Mouse (Mus musculus): Measurements from ENCODE around the gene Tmigd3. TPM values are rescaled to one million over a fixed set of nuclear protein-coding genes. Genes with fewer than 3 reads are reported as not detected.

Gene Tmigd3
- polyA plus RNA-seq, 1 experiment from 2014 or later = not detected

GRCm38 (mm10) chr3:105838655-105839054 is 32.0 kb upstream of the Tmigd3 start:
- Histone ChIP-seq H3K9ac (ENCODE audit: low read length) (no peak overlapping the region), H3K4me1 (replicated peaks; ENCODE audit: control insufficient read depth, insufficient read depth, low read length) (no peaks in the 10 kb centered on the region), H3K36me3 (ENCODE audit: control insufficient read depth, insufficient read depth, low read length) (no peaks in the 10 kb centered on the region), H3K27me3 (ENCODE audit: control insufficient read depth, insufficient read depth, low read depth, low read length) (no peaks in the 10 kb centered on the region), H3K4me2 (ENCODE audit: low read depth, low read length) (no peak overlapping the region), H3K4me3 (ENCODE audit: low read length) (no peak overlapping the region), H3K9me3 (ENCODE audit: control insufficient read depth, low read length) (no peaks in the 10 kb centered on the region), H3K27ac (ENCODE audit: low read length) (no peak overlapping the region)
- no peak for ATAC-seq (ENCODE audit: low read depth)
- WGBS = 56% methylated on average over 3 of the region's 3 CpGs

DNA sequence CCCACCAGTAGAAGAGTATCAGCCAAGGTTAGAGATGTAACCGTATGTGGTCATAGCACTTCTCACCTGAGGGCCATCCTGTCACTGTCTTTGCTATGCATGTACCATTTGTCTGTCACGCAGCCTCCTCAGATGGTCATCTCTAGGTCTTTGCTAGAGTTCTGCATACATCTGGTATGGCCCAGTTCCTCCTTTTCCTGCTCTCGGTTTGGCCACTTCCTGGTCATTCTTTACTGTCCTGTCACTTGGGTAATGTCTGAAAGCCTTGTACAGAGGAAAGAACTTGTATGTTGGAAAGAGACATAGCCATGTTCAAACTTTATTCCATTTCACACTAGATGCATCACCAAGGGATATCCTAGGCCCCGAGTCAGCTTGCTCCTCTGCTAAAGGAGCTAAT is 30.9 kb upstream of the Tmigd3 start:
- Histone ChIP-seq H3K4me3 (ENCODE audit: low read length) (no peak overlapping the region), H3K27me3 (ENCODE audit: control insufficient read depth, insufficient read depth, low read depth, low read length) (no peaks in the 10 kb centered on the region), H3K4me2 (ENCODE audit: low read depth, low read length) (no peak overlapping the region), H3K9ac (ENCODE audit: low read length) (no peak overlapping the region), H3K36me3 (ENCODE audit: control insufficient read depth, insufficient read depth, low read length) (no peaks in the 10 kb centered on the region), H3K4me1 (replicated peaks; ENCODE audit: control insufficient read depth, insufficient read depth, low read length) (no peaks in the 10 kb centered on the region), H3K9me3 (ENCODE audit: control insufficient read depth, low read length) (no peaks in the 10 kb centered on the region), H3K27ac (ENCODE audit: low read length) (no peak overlapping the region)
- 80% methylated on average over 4 of the region's 4 CpGs for WGBS
- ATAC-seq (ENCODE audit: low read depth) = no peak

DNA sequence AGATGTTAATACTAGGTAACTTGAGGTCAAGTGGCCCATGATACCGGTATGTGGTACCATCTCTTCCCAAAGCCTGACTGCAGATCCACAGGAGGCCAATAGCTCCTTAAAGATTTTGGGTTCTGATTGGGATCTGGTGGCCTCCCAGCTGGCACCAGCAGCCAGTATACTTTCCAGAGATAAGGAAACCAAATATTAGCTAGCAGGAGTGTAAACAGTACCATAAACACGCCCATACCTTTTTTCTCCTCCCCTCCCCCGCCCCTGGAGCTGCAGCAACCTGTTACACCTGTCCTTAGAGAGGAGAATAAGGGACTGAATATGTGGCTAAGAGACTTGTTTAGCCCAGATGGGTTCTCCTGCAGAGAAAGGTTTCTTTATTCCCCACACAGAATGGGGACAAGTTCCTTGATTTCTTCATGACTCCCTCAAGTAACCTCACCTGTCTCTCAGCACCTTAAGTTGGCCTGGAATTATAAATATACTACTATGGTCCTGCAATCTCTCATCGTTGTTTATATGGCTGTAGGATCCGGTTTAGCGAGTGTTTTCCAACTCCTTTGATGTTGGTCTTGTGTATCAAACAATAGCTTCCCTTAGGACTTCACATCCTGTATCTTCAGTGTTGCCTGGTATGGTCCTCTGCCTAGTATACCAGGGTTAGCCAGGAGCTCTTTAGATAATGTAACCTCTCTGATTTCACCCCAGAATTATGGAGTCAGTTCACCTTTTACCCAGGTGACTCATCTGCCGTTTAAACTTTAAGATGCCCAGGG is 24.2 kb upstream of the Tmigd3 start:
- 34% methylated on average over 7 of the region's 7 CpGs for WGBS
- peak; percentile 82 for ATAC-seq (ENCODE audit: low read depth)
- no peak overlapping the region for H3K9ac ChIP-seq (ENCODE audit: low read length)
- H3K27me3 ChIP-seq (ENCODE audit: control insufficient read depth, insufficient read depth, low read depth, low read length) = no peaks in the 10 kb centered on the region
- peaks cover 7% of the 10 kb centered on the region for H3K4me1 ChIP-seq (replicated peaks; ENCODE audit: control insufficient read depth, insufficient read depth, low read length)
- no peak overlapping the region for H3K4me2 ChIP-seq (ENCODE audit: low read depth, low read length)
- H3K4me3 ChIP-seq (ENCODE audit: low read length) = no peak overlapping the region
- H3K36me3 ChIP-seq (ENCODE audit: control insufficient read depth, insufficient read depth, low read length) = no peaks in the 10 kb centered on the region
- no peaks in the 10 kb centered on the region for H3K9me3 ChIP-seq (ENCODE audit: control insufficient read depth, low read length)
- peak overlapping the region; percentile 36; the same call in 1 of the 2 replicates for H3K27ac ChIP-seq (ENCODE audit: low read length)

- no peak for ATAC-seq (ENCODE audit: low read depth)
- Histone ChIP-seq H3K27me3 (ENCODE audit: control insufficient read depth, insufficient read depth, low read depth, low read length) (no peaks in the 10 kb centered on the region), H3K36me3 (ENCODE audit: control insufficient read depth, insufficient read depth, low read length) (no peaks in the 10 kb centered on the region), H3K9ac (ENCODE audit: low read length) (no peak overlapping the region), H3K9me3 (ENCODE audit: control insufficient read depth, low read length) (no peaks in the 10 kb centered on the region), H3K27ac (ENCODE audit: low read length) (no peak overlapping the region), H3K4me2 (ENCODE audit: low read depth, low read length) (no peak overlapping the region), H3K4me1 (replicated peaks; ENCODE audit: control insufficient read depth, insufficient read depth, low read length) (peaks cover 2% of the 10 kb centered on the region; the same call in 1 of the 2 replicates), H3K4me3 (ENCODE audit: low read length) (no peak overlapping the region)
- 50% methylated on average over 8 of the region's 8 CpGs for WGBS
Observed at GRCm38 (mm10) chr3:105853781-105854180, 16.9 kb upstream of the Tmigd3 start.

GRCm38 (mm10) chr3:105854786-105855185 is 15.9 kb upstream of the Tmigd3 start:
- 80% methylated on average over 4 of the region's 4 CpGs for WGBS
- H3K4me3 ChIP-seq (ENCODE audit: low read length) = no peak overlapping the region
- no peaks in the 10 kb centered on the region for H3K9me3 ChIP-seq (ENCODE audit: control insufficient read depth, low read length)
- ATAC-seq (ENCODE audit: low read depth) = no peak
- H3K4me1 ChIP-seq (replicated peaks; ENCODE audit: control insufficient read depth, insufficient read depth, low read length) = peaks cover 2% of the 10 kb centered on the region; the same call in 1 of the 2 replicates
- H3K27me3 ChIP-seq (ENCODE audit: control insufficient read depth, insufficient read depth, low read depth, low read length) = no peaks in the 10 kb centered on the region
- H3K27ac ChIP-seq (ENCODE audit: low read length) = no peak overlapping the region
- no peak overlapping the region for H3K4me2 ChIP-seq (ENCODE audit: low read depth, low read length)
- H3K36me3 ChIP-seq (ENCODE audit: control insufficient read depth, insufficient read depth, low read length) = no peaks in the 10 kb centered on the region
- no peak overlapping the region for H3K9ac ChIP-seq (ENCODE audit: low read length)

GRCm38 (mm10) chr3:105857513-105857912 is 13.2 kb upstream of the Tmigd3 start:
- no peak overlapping the region for H3K27ac ChIP-seq (ENCODE audit: low read length)
- no peaks in the 10 kb centered on the region for H3K9me3 ChIP-seq (ENCODE audit: control insufficient read depth, low read length)
- no peak overlapping the region for H3K9ac ChIP-seq (ENCODE audit: low read length)
- H3K27me3 ChIP-seq (ENCODE audit: control insufficient read depth, insufficient read depth, low read depth, low read length) = no peaks in the 10 kb centered on the region
- H3K4me2 ChIP-seq (ENCODE audit: low read depth, low read length) = no peak overlapping the region
- H3K4me1 ChIP-seq (replicated peaks; ENCODE audit: control insufficient read depth, insufficient read depth, low read length) = peaks cover 2% of the 10 kb centered on the region; the same call in 1 of the 2 replicates
- H3K4me3 ChIP-seq (ENCODE audit: low read length) = no peak overlapping the region
- ATAC-seq (ENCODE audit: low read depth) = no peak
- no peaks in the 10 kb centered on the region for H3K36me3 ChIP-seq (ENCODE audit: control insufficient read depth, insufficient read depth, low read length)
- WGBS = 62% methylated on average over 5 of the region's 5 CpGs

GRCm38 (mm10) chr3:105861747-105862366 is 8.8 kb upstream of the Tmigd3 start:
- H3K9me3 ChIP-seq (ENCODE audit: control insufficient read depth, low read length) = no peaks in the 10 kb centered on the region
- 39% methylated on average over 7 of the region's 7 CpGs for WGBS
- H3K27ac ChIP-seq (ENCODE audit: low read length) = no peak overlapping the region

DNA sequence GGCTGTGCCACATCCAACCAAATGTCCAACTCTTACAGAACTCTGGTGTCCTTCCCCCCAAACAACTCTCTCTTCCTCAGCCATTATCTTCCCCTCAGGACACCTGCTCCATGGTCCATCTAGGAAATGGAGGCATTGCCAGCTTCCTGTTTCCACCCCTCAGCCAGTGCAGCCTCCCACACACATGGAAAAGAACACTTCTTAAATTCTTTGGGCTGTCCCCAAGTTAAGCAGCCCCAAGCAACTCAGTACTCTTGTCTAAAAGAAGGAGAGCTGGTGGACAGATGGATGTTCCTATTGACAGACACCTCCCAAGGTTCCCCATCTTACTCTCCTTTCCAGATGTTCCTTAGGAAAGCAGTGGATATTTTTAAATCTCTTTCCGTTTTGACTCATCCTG is 6.6 kb upstream of the Tmigd3 start:
- H3K9me3 ChIP-seq (ENCODE audit: control insufficient read depth, low read length) = no peaks in the 10 kb centered on the region
- ATAC-seq (ENCODE audit: low read depth) = no peak
- no peaks in the 10 kb centered on the region for H3K27me3 ChIP-seq (ENCODE audit: control insufficient read depth, insufficient read depth, low read depth, low read length)
- WGBS = 50% methylated on average over 1 of the region's 1 CpGs
- peaks cover 15% of the 10 kb centered on the region for H3K4me1 ChIP-seq (replicated peaks; ENCODE audit: control insufficient read depth, insufficient read depth, low read length)
- H3K27ac ChIP-seq (ENCODE audit: low read length) = no peak overlapping the region
- no peak overlapping the region for H3K4me2 ChIP-seq (ENCODE audit: low read depth, low read length)
- H3K36me3 ChIP-seq (ENCODE audit: control insufficient read depth, insufficient read depth, low read length) = no peaks in the 10 kb centered on the region
- no peak overlapping the region for H3K4me3 ChIP-seq (ENCODE audit: low read length)
- H3K9ac ChIP-seq (ENCODE audit: low read length) = no peak overlapping the region

More at GRCm38 (mm10) chr3:105861747-105862366, 8.8 kb upstream of the Tmigd3 start:
- Histone ChIP-seq H3K9ac (ENCODE audit: low read length) (no peak overlapping the region), H3K36me3 (ENCODE audit: control insufficient read depth, insufficient read depth, low read length) (no peaks in the 10 kb centered on the region), H3K4me3 (ENCODE audit: low read length) (no peak overlapping the region), H3K27me3 (ENCODE audit: control insufficient read depth, insufficient read depth, low read depth, low read length) (no peaks in the 10 kb centered on the region), H3K4me2 (ENCODE audit: low read depth, low read length) (no peak overlapping the region), H3K4me1 (replicated peaks; ENCODE audit: control insufficient read depth, insufficient read depth, low read length) (peaks cover 6% of the 10 kb centered on the region)
- 0 out of 2 replicates have a peak, but pooled peaks have one; percentile 38 for ATAC-seq (ENCODE audit: low read depth)

DNA sequence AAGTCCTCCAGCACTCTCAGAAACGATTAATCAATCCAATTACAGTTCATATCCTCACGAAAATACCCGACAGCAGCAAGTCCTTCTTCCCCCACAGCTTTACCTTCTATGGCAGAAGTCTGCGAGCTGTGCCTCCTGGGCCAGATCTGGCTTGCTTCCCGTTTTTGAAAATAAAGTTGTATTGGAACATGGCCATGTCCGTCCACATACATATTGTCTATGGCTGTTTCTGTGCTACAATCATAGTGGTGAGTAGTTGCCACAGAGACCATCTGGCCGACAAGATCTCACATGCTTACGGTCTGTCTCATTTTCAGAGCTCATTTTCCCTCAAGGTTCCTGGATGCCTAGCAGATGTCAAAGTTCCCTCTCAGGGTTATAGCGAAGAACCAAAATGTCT is 5.6 kb upstream of the Tmigd3 start:
- Histone ChIP-seq H3K9ac (ENCODE audit: low read length) (no peak overlapping the region), H3K4me1 (replicated peaks; ENCODE audit: control insufficient read depth, insufficient read depth, low read length) (peaks cover 15% of the 10 kb centered on the region), H3K27me3 (ENCODE audit: control insufficient read depth, insufficient read depth, low read depth, low read length) (no peaks in the 10 kb centered on the region), H3K9me3 (ENCODE audit: control insufficient read depth, low read length) (no peaks in the 10 kb centered on the region), H3K36me3 (ENCODE audit: control insufficient read depth, insufficient read depth, low read length) (no peaks in the 10 kb centered on the region), H3K4me3 (ENCODE audit: low read length) (no peak overlapping the region), H3K4me2 (ENCODE audit: low read depth, low read length) (no peak overlapping the region), H3K27ac (ENCODE audit: low read length) (no peak overlapping the region)
- WGBS = 47% methylated on average over 9 of the region's 9 CpGs
- ATAC-seq (ENCODE audit: low read depth) = no peak
